Mouse (Mus musculus) forelimb bud, embryonic 11.5 days (tissue): ENCODE data around the gene Carm1.
A peak's percentile ranks its signal among the peaks of the same experiment; 100 is the strongest.

ENCODE experiments used
- DNase-seq: peaks from one replicate; pipeline ENCODE4 v3.0.0-alpha.2; 2012; ENCODE audit warnings: low read depth, low spot score

Gene Carm1

DNA sequence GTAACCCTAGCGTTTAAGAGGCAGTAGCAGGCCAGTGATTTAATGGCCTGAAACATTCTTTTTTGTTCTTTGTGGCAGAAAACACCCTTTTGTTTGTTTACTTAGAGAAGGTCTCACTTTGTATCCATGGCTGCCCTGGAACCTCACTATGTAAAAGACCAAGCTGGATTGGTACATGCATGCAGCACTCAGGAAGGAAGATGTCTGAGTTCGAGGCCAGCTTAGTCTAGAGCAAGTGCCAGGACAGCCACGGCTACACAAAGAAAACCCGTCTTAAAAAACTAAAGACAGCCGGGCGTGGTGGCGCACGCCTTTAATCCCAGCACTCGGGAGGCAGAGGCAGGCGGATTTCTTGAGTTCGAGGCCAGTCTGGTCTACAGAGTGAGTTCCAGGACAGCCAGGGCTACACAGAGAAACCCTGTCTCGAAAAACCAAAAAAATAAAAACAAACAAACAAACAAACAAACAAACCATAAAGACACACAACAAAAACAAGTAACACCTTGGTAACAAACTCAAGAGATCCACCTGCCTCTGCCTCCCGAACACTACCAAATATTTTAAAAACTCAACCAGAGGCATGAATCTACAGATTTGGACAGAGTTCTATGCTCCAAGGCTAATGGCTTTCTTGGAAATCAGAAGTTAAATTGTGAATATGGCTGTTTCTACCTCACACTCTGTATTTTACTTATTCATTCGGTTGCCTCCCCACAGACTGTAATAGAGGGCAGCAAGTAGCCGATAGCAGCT is 68.3 kb downstream of the Carm1 start:
- no peak for DNase-seq

- peak; percentile 100 for DNase-seq
Observed at GRCm38 (mm10) chr9:21615617-21616231, 69.0 kb downstream of the Carm1 start, which contains the start of gene Smarca4. Smarca4 (plus strand) TSS chr9:21616169.

DNA sequence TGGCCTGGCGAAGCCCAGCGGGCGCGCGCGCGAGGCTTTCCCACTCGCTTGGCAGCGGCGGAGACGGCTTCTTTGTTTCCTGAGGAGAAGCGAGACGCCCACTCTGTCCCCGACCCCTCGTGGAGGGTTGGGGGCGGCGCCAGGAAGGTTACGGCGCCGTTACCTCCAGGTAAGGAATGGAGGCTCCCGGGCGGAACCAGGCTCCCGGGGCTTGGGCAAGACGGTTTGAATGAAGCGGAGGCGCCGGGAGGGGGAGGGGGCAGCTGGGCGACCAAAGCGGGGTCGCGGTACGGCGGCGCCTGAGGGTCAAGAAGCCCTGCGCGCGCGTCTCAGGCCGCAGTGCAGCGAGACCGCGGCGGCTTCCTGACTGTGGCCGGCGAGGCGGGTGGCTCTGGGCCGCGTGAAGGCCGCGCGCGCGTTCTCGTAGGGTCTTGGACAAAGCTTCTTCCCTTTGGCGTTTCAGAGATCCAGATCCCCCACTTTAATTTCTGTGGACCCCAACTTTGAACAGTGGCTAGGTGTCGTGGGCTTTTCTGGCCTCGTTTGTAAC is 69.6 kb downstream of the Carm1 start:
- peak; percentile 85 for DNase-seq

DNA sequence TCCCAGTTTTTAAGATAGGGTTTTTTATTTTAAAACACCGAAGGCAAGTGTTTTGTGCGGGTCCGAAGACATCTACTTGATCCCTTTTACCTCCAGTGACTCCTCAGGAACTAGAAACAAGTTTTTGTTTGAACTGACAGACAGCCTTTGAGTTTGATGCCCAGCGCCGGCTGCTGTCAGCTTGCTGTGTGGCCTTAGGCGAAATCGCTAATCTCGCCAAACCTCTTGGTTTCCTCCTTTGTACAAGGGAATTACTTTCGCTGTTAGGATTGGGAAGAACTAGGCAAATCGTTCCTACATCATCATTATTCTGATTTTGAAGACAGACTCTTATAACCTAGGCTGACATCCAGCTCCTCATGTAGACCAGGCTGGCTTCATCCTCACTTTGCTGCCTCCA is 70.4 kb downstream of the Carm1 start:
- no peak for DNase-seq

DNA sequence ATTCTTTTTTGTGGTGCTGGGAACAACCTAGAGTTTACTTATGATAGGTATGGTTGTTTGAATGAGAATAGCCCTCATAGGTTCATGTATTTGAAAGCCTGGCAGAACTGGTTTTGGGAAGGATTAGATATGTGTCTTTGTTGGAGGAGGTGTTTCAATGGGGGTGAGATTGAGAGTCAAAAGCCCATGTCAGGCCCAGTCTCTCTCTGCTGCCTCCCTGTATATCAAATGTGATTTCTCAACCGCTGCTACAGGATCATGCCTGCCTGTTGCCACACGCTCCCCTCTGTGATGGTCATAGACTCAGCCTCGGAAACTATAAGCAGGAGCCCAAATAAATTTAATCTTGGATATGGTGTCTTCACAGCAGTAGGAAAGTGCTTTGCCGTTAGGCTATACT is 73.5 kb downstream of the Carm1 start:
- DNase-seq: no peak

- no peak for DNase-seq
Observed at GRCm38 (mm10) chr9:21622676-21623075, 76.0 kb downstream of the Carm1 start.

- DNase-seq: no peak
Observed at GRCm38 (mm10) chr9:21625342-21626339, 78.9 kb downstream of the Carm1 start.

- DNase-seq: no peak
Observed at GRCm38 (mm10) chr9:21626571-21626970, 79.9 kb downstream of the Carm1 start.

DNA sequence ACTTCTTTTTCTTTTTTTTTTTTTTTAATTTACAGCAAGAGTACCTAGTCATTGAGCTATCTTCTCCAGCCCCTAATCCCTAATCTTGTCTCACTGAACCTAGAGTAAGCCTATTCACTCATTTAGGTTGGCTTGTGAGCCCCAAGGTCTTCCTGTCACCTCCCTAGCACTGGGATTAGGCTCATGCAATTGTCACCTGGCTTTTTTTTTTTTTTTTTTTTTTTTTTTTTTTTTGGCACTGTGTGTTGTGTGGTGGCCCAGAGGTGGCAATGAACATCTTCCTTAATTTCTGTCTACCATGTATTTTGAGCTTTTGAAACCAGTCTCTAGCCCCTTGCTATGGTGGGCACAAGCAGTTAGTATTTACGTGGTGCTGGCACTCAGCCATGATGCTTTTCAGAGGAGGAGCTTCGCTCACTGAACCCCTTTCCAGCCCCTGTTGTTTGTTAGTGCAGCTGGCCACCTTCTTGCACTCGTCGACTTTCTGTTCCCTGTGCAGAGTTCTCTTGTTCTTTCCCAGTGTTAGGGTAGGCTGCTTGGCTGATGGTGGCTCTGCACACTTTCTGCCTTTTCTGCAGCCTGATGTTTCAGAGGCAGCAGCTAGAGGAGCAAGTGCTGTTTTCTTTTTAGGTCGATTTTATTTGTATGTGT is 80.6 kb downstream of the Carm1 start:
- DNase-seq: no peak

GRCm38 (mm10) chr9:21630673-21631072 is 84.0 kb downstream of the Carm1 start:
- no peak for DNase-seq

GRCm38 (mm10) chr9:21633106-21633505 is 86.4 kb downstream of the Carm1 start:
- DNase-seq: no peak

DNA sequence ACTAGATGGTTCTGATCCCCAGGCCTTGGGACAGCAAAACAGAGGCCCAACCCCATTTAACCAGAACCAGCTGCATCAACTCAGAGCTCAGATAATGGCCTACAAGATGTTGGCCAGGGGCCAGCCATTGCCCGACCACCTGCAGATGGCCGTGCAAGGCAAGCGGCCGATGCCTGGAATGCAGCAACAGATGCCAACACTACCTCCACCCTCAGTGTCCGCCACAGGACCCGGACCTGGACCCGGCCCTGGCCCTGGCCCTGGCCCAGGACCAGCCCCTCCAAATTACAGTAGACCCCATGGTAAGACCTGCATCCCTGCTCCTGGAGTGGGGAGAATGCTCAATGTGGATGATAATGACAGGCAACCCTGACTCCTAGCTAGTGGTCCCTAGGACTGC is 88.9 kb downstream of the Carm1 start:
- no peak for DNase-seq

- no peak for DNase-seq
Observed at GRCm38 (mm10) chr9:21639031-21639430, 92.3 kb downstream of the Carm1 start.
